Mouse (Mus musculus) liver, embryonic 18 days (tissue): ENCODE measurements around the gene Ppp1r9a. TPM values are rescaled to one million over a fixed set of nuclear protein-coding genes. Genes with fewer than 3 reads are reported as not detected.

Experiments used
- polyA plus RNA-seq: library from polyadenylated mRNA; depleted of rRNA; stranded (reverse); fragments of >200 nt; gene quantifications from 2 replicates; pipeline ENCODE4 v1.2.3, GENCODE M21; 2012; rRNA removed

Ppp1r9a gene
- polyA plus RNA-seq, result 4.6 and 5.5 TPM in 2 replicates

GRCm38 (mm10) chr6:4902674-4903324 lies at the start of gene Ppp1r9a:
Ppp1r9a (plus strand) TSS chr6:4902917.

GRCm38 (mm10) chr6:5193693-5194092 lies 291.0 kb downstream of the Ppp1r9a start, which contains the start of gene Pon1:
Pon1 (minus strand) TSS chr6:5193946.

Other genes starting within 250 kb of the Ppp1r9a start
- 16.6 and 18.6 TPM in 2 replicates for gene Sgce, start 155.7 kb upstream of the Ppp1r9a start, polyA plus RNA-seq
- gene Peg10, start 155.6 kb upstream of the Ppp1r9a start, polyA plus RNA-seq, result 3.6 and 4.1 TPM in 2 replicates